ENCODE assay signal across 10 mouse cellular contexts in genomic region chr7:130959868-130960267, GRCm38 (mm10). TPM values are rescaled to one million over a fixed set of nuclear protein-coding genes. Genes with fewer than 3 reads are reported as not detected.
A peak's percentile ranks its signal among the peaks of the same experiment; 100 is the strongest.
DNase-seq lines count a peak whose midpoint lies in the region; ATAC-seq and TF ChIP-seq lines count a peak whose summit lies in the region.
"Had no signal": no experiment of that assay in that cellular context is flagged by ENCODE, and none has a peak within 500 bp of the region (broad histone marks: within the 10 kb centered on the region; RNA-seq: fewer than 3 reads in every experiment).

No protein-coding gene starts in this region.

- WGBS in forebrain, embryonic 15.5 days = 46% methylated on average over 7 of the region's 7 CpGs

- no peaks in the 10 kb centered on the region for H3K27me3 ChIP-seq in forebrain, embryonic 15.5 days
- H3K27me3 ChIP-seq: liver, embryonic 15.5 days had no signal

- TF ChIP-seq POLR2A in embryonic fibroblast, embryonic 13.5 days (IDR thresholded peaks at IDR 0.05; ENCODE audit: low read depth, low read length) = no peak

- ATAC-seq in forebrain, embryonic 15.5 days (replicated peaks) = no peak
- ATAC-seq in activated CD4-positive, CD25-positive, alpha-beta regulatory T cell, adult 4 months = no peak

- H3K36me3 ChIP-seq in forebrain, embryonic 15.5 days = no peaks in the 10 kb centered on the region
- H3K36me3 ChIP-seq: liver, embryonic 15.5 days had no signal

- TF ChIP-seq CTCF in left cerebral cortex, adult 2 months (IDR thresholded peaks at IDR 0.05) = no peak
- TF ChIP-seq CTCF in embryonic fibroblast, embryonic 13.5 days (IDR thresholded peaks at IDR 0.05; ENCODE audit: borderline replicate concordance, insufficient read depth, low read length) = no peak

- H3K4me2 ChIP-seq in forebrain, embryonic 15.5 days (replicated peaks) = no peak overlapping the region
- H3K4me2 ChIP-seq: liver, embryonic 15.5 days had no signal

- peaks cover 19% of the 10 kb centered on the region for H3K4me1 ChIP-seq in embryonic fibroblast, embryonic 13.5 days (ENCODE audit: control insufficient read depth, insufficient read depth, low read length)
- no peaks in the 10 kb centered on the region; the same call in 1 of the 2 replicates for H3K4me1 ChIP-seq in forebrain, embryonic 15.5 days
- H3K4me1 ChIP-seq: liver, embryonic 15.5 days had no signal

- DNase-seq in left cerebral cortex, postnatal 4 days = peak; percentile 71
- no peak for DNase-seq in left cerebral cortex, adult 2 months (ENCODE audit: extremely low spot score in 1 of 2, low spot score in 2 of 2)
- DNase-seq in heart, postnatal 36 days = peak; percentile 80 to 83
- DNase-seq in lung, postnatal 14 days = peak; percentile 68
- DNase-seq in adrenal gland, adult 2 months = no peak

- H3K27ac ChIP-seq in left cerebral cortex, adult 2 months = no peak overlapping the region
- H3K27ac ChIP-seq in embryonic fibroblast, embryonic 13.5 days (ENCODE audit: insufficient read depth, low read length) = peak overlapping the region; percentile 23; the same call in 1 of the 2 replicates
- no peak overlapping the region for H3K27ac ChIP-seq in forebrain, embryonic 15.5 days (replicated peaks)
- H3K27ac ChIP-seq: liver, embryonic 15.5 days had no signal

- intact Hi-C loops in left cerebral cortex, postnatal 4 days (cut with DNase I) = no loop called here
- intact Hi-C loops in left cerebral cortex, adult 2 months (cut with DNase I) = no loop called here
- intact Hi-C loops in heart, postnatal 36 days (cut with DNase I) = no loop called here

- 0 out of 2 replicates have a peak, but pooled peaks cover 4% of the 10 kb centered on the region for H3K9me3 ChIP-seq in forebrain, embryonic 15.5 days
- H3K9me3 ChIP-seq: liver, embryonic 15.5 days had no signal

- H3K9ac ChIP-seq in forebrain, embryonic 15.5 days (replicated peaks) = no peak overlapping the region
- H3K9ac ChIP-seq: liver, embryonic 15.5 days had no signal

- H3K4me3 ChIP-seq in left cerebral cortex, adult 2 months = no peak overlapping the region
- H3K4me3 ChIP-seq in embryonic fibroblast, embryonic 13.5 days (ENCODE audit: insufficient read depth, low read length) = no peak overlapping the region
- no peak overlapping the region for H3K4me3 ChIP-seq in forebrain, embryonic 15.5 days
- H3K4me3 ChIP-seq: liver, embryonic 15.5 days had no signal

RNA-seq across cellular contexts. Expression of gene Htra1, which starts 24.0 kb away (rescaled TPM):
- 10 to 100 TPM; 45.2 to 48.8 TPM for total RNA-seq in left cerebral cortex, postnatal 4 days (2021)
- total RNA-seq in left cerebral cortex, adult 2 months (2021) = 100 to 1,000 TPM; 200 to 236 TPM
- 195 and 242 TPM in 2 replicates for polyA plus RNA-seq in embryonic fibroblast, embryonic 13.5 days (2011; ENCODE audit: insufficient read length, low read depth, missing spikeins)
- 100 to 1,000 TPM; 120 to 129 TPM for total RNA-seq in heart, postnatal 36 days (2021)
- total RNA-seq in adrenal gland, adult 2 months (2021) = 10 to 100 TPM; 34.5 to 87.0 TPM
- 90.6 and 134 TPM in 2 replicates for polyA plus RNA-seq in adrenal gland, adult 2 months (2012; rRNA removed)
- polyA plus RNA-seq in forebrain, embryonic 15.5 days (2015; fragmentation: Nextera tagmentation; extraction: Ambion mirVana) = 23.6 and 23.8 TPM in 2 replicates
- polyA plus RNA-seq in activated CD4-positive, CD25-positive, alpha-beta regulatory T cell, adult 4 months (2017; shearing (Covaris generic)) = under 1 TPM in 1 of 2 experiments, not detected in 1; 0.21 TPM
- total RNA-seq: MEL had no signal

Comparison
In these comparisons a context has a peak if more than half of its experiments do, and no peak if none do; other contexts are left out.
1. DNase-seq: peak in left cerebral cortex, postnatal 4 days (single experiment), heart, postnatal 36 days (2 of 2) and lung, postnatal 14 days (single experiment); none in left cerebral cortex, adult 2 months (0 of 2) and adrenal gland, adult 2 months (single experiment).